Mouse (Mus musculus) neutrophil, adult 5-6 weeks (primary cell): ENCODE results near the gene AC140267.1. TPM values are rescaled to one million over a fixed set of nuclear protein-coding genes. Genes with fewer than 3 reads are reported as not detected.

Source experiments
- ATAC-seq: fragments of 151-379, 151-347 bp; 2 replicates; pipeline ENCODE4 v1.8.0; 2017; ENCODE audit warnings: mild to moderate bottlenecking, moderate TSS enrichment; ENCODE audit not compliant: insufficient number of reproducible peaks, poor library complexity, low FRiP score, severe bottlenecking; ENCODE audit errors: extremely low read depth
- total RNA-seq: library from RNA; stranded (forward); fragments of 200-1000 nt; gene quantifications from 2 replicates; pipeline ENCODE4 v1.2.3, GENCODE M21; 2017

The AC140267.1 gene
- total RNA-seq, 1 experiment from 2014 or later: not detected

DNA sequence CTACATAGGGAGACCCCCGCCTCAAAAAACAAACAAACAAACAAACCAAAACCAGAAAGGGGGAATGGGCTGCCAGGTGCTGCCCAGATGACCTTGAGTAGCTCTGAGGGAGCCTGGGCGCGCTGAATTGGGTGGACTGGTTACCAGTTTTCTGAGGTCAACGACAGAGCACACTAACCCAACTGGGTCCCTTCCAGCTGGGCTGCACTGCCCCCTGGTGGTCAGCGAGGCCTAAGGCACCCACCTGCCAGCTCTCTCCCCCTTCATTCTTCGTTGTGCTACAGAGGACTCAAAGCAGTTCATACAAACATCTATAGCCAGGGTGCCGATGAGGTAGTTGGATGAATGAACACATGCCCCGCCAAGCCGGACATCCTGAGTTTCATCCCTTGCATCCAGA lies 10.4 kb upstream of the AC140267.1 start:
- peak; percentile 78 for ATAC-seq

DNA sequence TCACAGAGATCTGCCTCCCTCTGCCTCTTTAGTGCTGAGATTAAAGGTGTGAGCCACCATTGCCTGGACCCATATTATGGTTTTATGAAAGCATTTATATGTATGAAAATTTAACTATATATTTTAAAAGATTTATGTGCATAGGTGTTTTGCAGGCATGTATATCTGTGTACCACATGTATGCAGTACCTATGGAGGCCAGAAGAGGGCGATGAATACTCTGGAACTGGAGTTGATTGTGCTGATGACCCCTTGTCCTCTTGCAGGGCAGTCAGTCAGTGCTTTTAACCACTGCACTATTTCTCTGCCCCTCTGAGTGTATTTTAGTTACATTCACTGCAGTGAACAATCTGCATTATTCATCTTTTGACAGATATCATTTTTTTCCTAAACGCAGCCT lies 9.8 kb upstream of the AC140267.1 start:
- ATAC-seq: peak; percentile 68; the same call in 1 of the 2 replicates

DNA sequence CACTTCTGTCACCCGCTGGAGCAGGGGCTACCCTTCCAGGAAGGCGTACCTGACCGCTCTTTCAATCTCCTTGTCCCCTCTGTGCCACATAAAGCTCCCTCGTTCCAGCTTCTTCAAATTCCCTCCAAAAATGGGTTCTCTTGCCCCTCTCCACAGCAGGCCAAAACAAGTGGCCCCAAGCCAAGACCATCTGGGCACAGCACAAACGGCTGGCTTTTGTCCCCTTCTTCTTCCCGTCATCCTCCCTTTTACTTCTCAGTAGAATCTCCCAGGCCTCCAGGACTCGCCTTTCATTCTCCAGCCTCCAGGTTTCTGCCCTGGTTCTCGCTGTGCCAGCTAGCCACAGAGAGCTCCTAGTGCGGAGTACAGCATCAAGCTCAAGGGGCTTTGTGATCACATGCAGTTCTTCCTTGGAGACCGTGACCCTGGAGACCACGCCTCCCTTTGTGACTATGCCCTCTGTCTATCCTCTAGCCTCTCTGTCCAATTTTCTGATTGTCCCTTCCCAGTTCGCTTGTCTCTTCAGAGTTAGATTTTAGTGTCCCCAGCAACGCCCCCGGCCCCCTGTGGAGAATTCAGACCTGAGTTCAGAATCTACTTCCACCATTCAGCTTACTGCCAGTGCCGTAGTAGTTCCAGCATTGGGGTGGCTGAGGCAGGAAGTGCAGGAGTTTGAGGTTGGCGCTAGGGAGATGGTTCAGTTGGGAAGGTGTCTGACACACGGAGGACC lies 7.4 kb upstream of the AC140267.1 start:
- no peak for ATAC-seq

DNA sequence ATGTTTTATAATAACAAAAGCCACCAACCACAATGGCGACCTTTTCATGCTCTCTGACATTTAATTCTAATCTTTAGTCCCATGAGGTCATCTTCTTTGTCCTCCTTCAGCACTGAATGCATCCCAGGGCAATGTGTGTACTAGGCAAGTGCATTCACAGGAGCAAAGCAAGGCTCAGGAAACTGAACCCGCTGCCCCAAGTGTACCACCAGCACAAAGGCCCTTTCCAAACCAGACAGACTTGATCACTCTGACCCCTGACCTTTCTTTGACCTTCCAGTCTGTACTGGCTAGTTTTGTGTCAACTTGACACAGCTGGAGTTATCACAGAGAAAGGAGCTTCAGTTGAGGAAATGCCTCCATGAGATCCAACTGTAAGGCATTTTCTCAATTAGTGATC lies 3.3 kb upstream of the AC140267.1 start:
- ATAC-seq: no peak

DNA sequence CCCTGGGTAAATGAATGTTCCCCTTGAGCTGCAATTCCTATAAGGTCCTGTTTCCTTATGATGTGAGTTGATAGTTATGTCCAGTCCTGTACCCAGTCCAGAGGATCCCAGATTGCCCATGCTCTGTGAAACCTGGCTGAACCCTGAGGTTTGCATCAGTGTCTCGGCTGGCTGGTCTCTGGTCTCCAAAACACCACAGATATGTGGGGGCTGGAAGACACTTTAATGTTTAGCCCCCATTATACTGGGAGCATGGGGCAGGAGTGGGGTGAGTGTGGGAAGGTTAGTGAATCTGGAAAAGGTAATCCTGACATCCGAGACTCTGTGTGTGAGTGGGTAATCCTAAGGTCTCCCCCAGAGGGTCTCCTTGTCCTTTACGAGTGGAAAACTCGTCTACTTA lies 2.6 kb upstream of the AC140267.1 start:
- ATAC-seq: no peak

DNA sequence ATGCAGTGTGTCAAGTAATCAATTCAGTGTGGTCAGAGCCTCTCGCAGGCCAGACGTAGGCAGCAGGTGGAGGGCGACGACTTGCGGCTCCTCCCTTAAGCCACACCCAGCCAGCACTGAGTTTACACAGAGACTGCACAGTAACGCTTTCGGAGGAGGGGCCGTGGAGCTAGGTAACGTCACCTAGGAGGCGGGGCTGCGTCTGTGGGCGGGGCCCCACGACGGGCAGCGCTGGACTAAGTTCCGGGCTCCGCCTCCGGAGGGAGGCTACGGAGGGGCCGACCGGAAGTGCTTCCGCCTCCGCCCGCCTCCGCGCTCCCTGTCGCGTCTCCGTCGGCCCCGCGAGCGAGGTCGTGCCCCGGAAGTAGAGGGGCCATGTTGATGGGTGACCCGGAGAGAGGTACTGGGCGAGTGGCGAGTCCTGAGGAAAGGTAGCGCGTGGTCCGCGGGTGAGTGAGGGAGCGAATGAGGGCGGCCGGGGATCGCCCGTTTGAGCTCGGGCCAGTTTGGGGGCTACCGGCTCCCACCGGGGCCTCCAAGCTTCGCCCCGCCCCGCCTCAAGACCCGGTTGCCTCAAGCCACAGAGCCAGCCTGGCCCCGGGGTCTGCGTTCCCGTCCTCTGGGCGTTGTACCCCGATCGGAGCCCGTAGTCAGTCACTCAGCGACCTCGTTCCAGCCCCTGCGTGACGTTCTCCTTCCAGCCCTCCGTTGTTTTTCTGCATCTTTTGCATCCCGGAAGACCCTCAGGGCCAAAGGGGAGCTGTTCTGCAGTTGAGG lies 1.7 kb upstream of the AC140267.1 start, which contains the start of gene Mief1:
TSS of gene Mief1 (plus strand) at position 286 of the 777 bp plus-strand sequence.
- ATAC-seq: peak; percentile 97

DNA sequence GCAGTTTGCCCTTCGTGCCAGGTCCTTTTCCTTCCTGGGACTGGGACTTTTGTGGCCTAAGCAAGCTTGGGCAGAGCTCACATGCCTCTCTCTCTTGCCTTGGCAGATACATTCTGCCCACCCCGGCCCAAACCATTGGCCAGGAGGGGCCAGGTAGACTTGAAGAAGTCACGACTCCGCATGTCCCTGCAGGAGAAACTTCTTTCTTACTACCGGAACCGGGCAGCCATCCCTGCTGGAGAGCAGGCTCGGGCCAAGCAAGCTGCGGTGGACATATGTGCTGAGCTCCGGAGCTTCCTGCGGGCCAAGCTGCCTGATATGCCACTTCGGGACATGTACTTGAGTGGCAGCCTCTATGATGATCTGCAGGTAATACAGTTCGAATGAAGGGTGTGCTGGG lies 12.5 kb downstream of the AC140267.1 start:
- ATAC-seq: no peak

DNA sequence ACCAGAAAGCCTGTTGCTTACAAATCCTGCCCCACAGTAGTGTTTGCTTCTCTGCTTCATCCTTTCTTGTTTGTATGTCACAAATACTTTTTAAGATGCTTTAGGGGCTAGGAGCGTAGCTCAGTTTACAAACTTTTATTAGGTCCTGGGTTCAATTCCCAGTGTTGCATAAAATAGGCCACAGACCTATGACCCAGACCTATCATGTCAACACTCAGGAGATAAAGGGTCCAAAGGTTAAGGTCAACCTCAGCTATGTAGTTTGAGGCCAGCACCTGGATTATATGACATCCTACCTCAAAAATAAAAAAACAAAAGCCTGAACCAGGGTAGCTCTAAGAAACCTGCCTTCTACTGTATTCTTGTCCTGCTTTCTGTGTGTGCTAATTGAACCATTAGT lies 13.0 kb downstream of the AC140267.1 start:
- ATAC-seq: no peak

DNA sequence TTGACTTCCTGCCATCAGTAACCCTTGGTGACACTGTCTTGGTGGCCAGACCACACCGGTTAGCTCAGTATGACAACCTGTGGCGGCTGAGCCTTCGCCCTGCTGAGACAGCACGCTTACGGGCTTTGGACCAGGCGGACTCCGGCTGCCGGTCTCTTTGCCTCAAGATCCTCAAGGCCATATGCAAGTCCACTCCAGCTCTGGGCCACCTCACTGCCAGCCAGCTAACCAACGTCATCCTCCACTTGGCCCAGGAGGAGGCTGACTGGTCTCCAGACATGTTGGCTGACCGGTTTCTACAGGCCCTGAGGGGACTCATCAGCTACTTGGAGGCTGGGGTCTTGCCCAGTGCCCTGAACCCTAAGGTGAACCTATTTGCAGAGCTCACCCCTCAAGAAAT lies 14.0 kb downstream of the AC140267.1 start:
- no peak for ATAC-seq

DNA sequence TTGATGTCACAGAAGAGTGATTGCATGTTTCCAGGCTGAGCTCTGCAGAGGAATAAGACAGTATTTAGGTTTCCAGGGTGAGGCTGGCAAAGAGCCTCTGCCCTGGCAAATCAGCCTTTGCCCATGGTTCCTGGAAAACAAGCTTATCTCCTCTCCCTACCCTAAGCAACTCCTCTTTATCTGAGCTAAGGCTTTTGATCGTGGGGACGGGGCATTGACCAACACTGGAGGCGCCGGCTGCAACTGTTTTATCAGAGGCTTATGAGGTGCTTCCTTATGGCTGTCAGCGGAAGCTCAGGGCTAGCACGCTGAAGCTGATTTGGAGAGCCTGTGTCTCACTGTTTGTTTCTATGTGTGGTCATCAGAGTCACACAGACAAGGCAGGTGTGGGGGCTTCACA lies 15.0 kb downstream of the AC140267.1 start:
- ATAC-seq: no peak

DNA sequence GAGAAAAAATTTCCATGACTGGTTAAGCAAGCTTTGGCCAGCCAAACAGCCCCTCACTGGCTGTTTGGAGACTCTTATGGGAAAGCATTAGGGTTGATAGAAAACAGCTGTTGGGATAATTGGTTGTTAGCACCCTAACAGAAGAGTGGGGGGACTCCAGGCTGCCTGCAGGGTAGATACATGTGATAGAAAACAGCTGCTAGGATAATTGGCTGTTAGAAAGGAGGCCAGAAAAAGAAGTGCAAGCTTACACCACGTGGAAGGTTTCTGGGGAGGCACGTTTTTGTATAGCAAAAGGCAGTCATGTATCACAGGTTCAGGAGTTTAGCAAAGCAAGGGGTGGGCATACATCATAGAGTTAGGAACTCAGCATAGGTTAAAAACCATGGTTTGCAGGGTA lies 17.9 kb downstream of the AC140267.1 start:
- ATAC-seq: no peak

DNA sequence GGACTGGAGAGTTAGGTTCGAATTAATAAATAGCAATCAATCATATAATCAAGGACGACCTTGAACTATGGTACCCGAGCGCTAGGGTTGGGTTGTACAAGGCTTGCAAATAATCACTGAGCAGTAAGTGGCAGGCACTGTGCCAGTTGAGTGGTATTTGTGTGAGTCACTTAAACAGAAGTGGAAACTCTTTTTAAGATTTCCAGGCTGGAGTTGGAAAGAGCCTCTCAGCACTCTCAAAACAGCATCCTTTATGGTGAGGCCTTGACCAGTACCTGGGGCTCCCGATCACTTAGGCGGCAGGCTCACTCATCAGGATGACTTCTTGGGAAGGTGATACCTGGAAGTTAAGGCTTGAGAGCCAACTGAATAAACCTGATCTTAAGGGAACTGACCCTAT lies 18.6 kb downstream of the AC140267.1 start:
- no peak for ATAC-seq

DNA sequence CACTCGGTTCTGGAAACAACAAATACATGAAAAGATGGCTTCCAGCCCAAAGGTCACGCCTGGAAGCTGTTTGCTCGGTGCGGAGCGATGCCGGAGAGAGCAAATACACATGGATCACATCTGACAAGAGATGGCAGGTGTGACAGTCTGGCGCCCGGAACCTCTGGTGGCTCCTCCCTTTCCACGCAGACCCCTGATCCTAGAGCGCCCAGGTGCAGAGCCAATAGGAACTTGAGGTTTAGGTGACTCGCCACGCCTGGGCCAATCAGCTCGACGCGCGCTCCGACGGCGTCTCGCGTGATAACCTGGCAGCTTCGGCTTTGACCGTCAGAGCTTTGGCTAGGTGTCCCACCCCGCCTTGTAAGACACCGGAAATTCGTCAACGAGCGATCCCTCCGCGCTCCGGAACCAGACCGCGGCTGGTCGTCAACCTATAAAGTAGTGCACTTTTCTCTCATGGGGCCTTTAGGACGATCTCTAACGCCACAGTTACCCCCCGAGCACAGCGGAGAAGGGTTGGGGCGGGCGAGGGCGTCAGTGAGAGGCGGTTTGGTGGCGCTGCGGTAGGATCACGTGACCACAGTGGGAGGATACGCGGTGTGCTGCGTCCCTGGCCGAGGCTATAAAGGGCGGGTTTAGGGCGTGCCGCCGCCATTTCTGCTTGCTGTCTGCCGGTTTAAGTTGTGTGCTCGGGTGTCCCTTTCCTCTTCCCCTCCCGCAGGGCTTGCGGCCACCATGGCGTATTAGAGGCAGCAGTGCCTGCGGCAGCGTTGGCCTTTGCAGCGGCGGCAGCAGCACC lies 19.4 kb downstream of the AC140267.1 start, which contains the start of gene Atf4:
TSS of gene Atf4 (plus strand) at position 338 of the 799 bp plus-strand sequence.
- ATAC-seq: peak; percentile 80

DNA sequence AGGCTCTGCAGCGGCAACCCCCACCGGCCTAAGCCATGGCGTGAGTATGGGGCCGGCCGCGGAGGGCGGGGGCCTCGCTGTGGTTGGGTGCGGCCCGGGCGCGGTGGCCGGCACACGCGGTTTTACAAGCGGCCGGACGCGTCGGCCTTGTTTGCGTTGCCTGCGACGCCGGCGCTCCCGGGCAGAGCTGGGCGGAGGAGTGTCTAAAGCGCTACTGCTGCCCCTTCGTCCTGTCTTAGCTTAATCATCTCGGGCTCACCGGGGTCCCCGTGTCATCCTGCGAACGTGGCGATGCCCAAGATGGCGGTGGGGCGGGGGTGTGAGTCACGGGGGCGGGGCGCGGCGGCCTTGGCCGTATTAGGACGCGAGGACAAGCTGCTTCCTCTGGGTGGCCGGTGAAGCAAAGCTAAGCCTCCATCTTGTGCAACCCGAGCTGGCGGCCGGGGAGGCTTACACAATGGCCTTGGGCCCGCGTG lies 20.0 kb downstream of the AC140267.1 start:
- ATAC-seq: peak; percentile 55

DNA sequence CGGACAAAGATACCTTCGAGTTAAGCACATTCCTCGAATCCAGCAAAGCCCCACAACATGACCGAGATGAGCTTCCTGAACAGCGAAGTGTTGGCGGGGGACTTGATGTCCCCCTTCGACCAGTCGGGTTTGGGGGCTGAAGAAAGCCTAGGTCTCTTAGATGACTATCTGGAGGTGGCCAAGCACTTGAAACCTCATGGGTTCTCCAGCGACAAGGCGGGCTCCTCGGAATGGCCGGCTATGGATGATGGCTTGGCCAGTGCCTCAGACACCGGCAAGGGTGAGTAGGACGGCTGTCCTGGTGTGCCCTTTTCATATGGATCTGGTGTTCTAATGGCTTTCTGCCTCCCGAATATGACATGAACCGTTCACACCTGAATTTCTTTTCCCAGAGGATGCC lies 20.6 kb downstream of the AC140267.1 start:
- ATAC-seq: no peak

DNA sequence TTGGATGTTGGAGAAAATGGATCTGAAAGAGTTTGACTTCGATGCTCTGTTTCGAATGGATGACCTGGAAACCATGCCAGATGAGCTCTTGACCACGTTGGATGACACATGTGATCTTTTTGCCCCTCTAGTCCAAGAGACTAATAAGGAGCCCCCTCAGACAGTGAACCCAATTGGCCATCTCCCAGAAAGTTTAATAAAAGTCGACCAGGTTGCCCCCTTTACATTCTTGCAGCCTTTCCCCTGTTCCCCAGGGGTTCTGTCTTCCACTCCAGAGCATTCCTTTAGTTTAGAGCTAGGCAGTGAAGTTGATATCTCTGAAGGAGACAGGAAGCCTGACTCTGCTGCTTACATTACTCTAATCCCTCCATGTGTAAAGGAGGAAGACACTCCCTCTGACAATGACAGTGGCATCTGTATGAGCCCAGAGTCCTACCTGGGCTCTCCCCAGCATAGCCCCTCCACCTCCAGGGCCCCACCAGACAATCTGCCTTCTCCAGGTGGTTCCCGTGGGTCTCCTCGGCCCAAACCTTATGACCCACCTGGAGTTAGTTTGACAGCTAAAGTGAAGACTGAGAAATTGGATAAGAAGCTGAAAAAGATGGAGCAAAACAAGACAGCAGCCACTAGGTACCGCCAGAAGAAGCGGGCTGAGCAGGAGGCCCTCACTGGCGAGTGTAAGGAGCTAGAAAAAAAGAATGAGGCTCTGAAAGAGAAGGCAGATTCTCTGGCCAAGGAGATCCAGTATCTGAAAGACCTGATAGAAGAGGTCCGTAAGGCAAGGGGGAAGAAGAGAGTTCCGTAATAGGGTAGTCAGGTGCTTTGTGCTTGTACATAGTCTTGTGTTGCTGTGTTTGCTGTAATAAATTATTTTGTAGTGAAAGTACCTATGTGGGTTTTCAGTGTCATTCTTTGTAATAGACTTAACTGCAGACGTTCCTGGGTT lies 21.3 kb downstream of the AC140267.1 start:
- no peak for ATAC-seq

DNA sequence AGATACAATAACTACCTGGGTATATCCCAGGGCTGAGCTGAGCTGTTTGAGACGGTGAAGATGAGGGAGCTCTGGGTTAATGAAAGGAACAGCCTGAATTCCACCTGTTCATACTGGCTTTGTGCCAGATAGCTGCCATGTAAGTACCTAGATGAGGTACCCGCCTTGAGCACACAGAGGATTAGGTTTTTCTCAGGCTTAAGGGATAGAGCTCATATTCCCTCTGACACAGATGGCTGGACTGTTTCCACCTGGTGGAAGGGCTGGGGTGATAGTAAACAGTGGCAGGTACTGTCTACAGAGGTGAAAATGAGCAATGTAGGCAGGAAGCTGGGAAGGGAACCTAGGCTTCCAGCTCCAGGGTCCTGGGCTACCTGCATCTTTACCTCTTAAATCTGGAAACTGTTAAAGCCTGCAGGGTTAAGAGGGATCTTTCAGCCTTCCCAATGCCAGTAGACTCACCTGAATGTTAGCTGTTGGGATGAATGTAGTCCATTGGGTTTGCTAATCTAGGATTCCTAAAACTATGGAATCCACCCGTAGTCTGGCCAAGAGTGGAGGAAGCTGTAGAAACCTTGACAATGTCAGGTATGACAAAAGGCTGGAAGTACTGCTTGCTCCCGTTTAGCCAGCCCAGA lies 22.1 kb downstream of the AC140267.1 start:
- ATAC-seq: no peak
